Mouse (Mus musculus) cortical plate, adult 2 months (tissue): Measurements from ENCODE around the gene Sult1d1. TPM values are rescaled to one million over a fixed set of nuclear protein-coding genes. Genes with fewer than 3 reads are reported as not detected.
"Not testable (repeated sequence)": the region's sequence is repeated elsewhere in the genome, so short reads cannot be mapped to it uniquely, and the experiment has no call there.

ENCODE experiments used
- H3K27ac ChIP-seq: fragments of 200-500 bp; 2 replicates; pipeline ENCODE4 v1.5.1; 2012; ENCODE audit warnings: low read length, control low read depth, inconsistent platforms; ENCODE audit not compliant: insufficient read depth
- H3K4me1 ChIP-seq: fragments of 200-500 bp; 2 replicates; pipeline ENCODE4 v1.6.1; 2011; ENCODE audit warnings: low read length; ENCODE audit not compliant: control insufficient read depth, insufficient read depth
- H3K4me3 ChIP-seq: fragments of 200-500 bp; 2 replicates; pipeline ENCODE4 v1.5.1; 2011; ENCODE audit warnings: mild to moderate bottlenecking, low read length, control low read depth; ENCODE audit not compliant: insufficient read depth
- CTCF ChIP-seq: fragments of 200-500 bp; IDR thresholded peaks from 2 replicates; pipeline ENCODE4 v1.5.1; 2011; ENCODE audit warnings: mild to moderate bottlenecking, control low read depth, low read length; ENCODE audit not compliant: insufficient read depth; ENCODE audit errors: extremely low read depth
- POLR2A ChIP-seq: fragments of 200-500 bp; IDR thresholded peaks from 2 replicates; pipeline ENCODE4 v1.6.1; 2011; ENCODE audit warnings: mild to moderate bottlenecking, low read length, control low read depth; ENCODE audit not compliant: insufficient read depth; ENCODE audit errors: extremely low read depth
- polyA plus RNA-seq: library from polyadenylated mRNA; depleted of rRNA; stranded (reverse); fragments of >200 nt; gene quantifications from 2 replicates; pipeline ENCODE4 v1.2.3, GENCODE M21; 2012; rRNA removed

Gene Sult1d1
- polyA plus RNA-seq, 1 experiment: not detected

GRCm38 (mm10) chr5:87567306-87567705 is 1.5 kb downstream of the Sult1d1 start:
- Histone ChIP-seq H3K4me3 (no peak overlapping the region), H3K4me1 (no peaks in the 10 kb centered on the region), H3K27ac (no peak overlapping the region)
- TF ChIP-seq CTCF (no peak), POLR2A (no peak)

GRCm38 (mm10) chr5:87562966-87563365 is 5.9 kb downstream of the Sult1d1 start:
- no peak overlapping the region for H3K27ac ChIP-seq
- TF ChIP-seq CTCF (no peak), POLR2A (no peak)
- no peak overlapping the region for H3K4me3 ChIP-seq
- no peaks in the 10 kb centered on the region for H3K4me1 ChIP-seq

- H3K4me3 ChIP-seq: no peak overlapping the region
- TF ChIP-seq POLR2A (no peak), CTCF (no peak)
- H3K27ac ChIP-seq: no peak overlapping the region
- no peaks in the 10 kb centered on the region for H3K4me1 ChIP-seq
Measured at GRCm38 (mm10) chr5:87562526-87562925, 6.3 kb downstream of the Sult1d1 start.

- no peaks in the 10 kb centered on the region for H3K4me1 ChIP-seq
- no peak overlapping the region for H3K4me3 ChIP-seq
- H3K27ac ChIP-seq: no peak overlapping the region
- no peak for TF ChIP-seq POLR2A
- no peak for TF ChIP-seq CTCF
Measured at GRCm38 (mm10) chr5:87560145-87560544, 8.7 kb downstream of the Sult1d1 start.

GRCm38 (mm10) chr5:87550935-87551334 is 17.9 kb downstream of the Sult1d1 start:
- no peak overlapping the region for H3K4me3 ChIP-seq
- TF ChIP-seq POLR2A (no peak), CTCF (no peak)
- no peaks in the 10 kb centered on the region for H3K4me1 ChIP-seq
- no peak overlapping the region for H3K27ac ChIP-seq

GRCm38 (mm10) chr5:87538111-87538510 is 30.7 kb downstream of the Sult1d1 start, which contains the start of gene Sult1b1:
TSS of gene Sult1b1 (minus strand) at chr5:87538195.
- no peak within 1 kb of the TSS for H3K4me3 ChIP-seq
- TF ChIP-seq CTCF: no peak
- TF ChIP-seq POLR2A: no peak

GRCm38 (mm10) chr5:87535994-87536644 is 32.7 kb downstream of the Sult1d1 start:
- no peak for TF ChIP-seq POLR2A
- TF ChIP-seq CTCF: no peak
- Histone ChIP-seq H3K27ac (no peak overlapping the region), H3K4me3 (no peak overlapping the region), H3K4me1 (no peaks in the 10 kb centered on the region)

More at GRCm38 (mm10) chr5:87538111-87538510, 30.7 kb downstream of the Sult1d1 start, which contains the start of gene Sult1b1:
- Histone ChIP-seq H3K4me1 (no peaks in the 10 kb centered on the region), H3K27ac (no peak within 1 kb of the TSS)

GRCm38 (mm10) chr5:87532288-87532687 is 36.5 kb downstream of the Sult1d1 start:
- no peaks in the 10 kb centered on the region for H3K4me1 ChIP-seq
- no peak for TF ChIP-seq POLR2A
- TF ChIP-seq CTCF: no peak
- no peak overlapping the region for H3K4me3 ChIP-seq
- no peak overlapping the region for H3K27ac ChIP-seq

GRCm38 (mm10) chr5:87523561-87523960 is 45.3 kb downstream of the Sult1d1 start:
- not testable (repeated sequence) for H3K4me3 ChIP-seq, H3K27ac ChIP-seq, H3K4me1 ChIP-seq

- Histone ChIP-seq H3K4me1 (no peaks in the 10 kb centered on the region), H3K27ac (no peak overlapping the region), H3K4me3 (no peak overlapping the region)
- TF ChIP-seq CTCF: no peak
- TF ChIP-seq POLR2A: no peak
Measured at GRCm38 (mm10) chr5:87505776-87506458, 62.9 kb downstream of the Sult1d1 start.

Other genes with a start within 250 kb of the Sult1d1 start
- not detected in 2 replicates for gene Ugt2a3, start 231.8 kb downstream of the Sult1d1 start, polyA plus RNA-seq
- gene Ugt2b38, start 144.8 kb downstream of the Sult1d1 start, polyA plus RNA-seq: not detected in 2 replicates
- gene Ugt2a2, start 86.8 kb downstream of the Sult1d1 start, polyA plus RNA-seq: not detected in 2 replicates
- gene Gm43638, start 82.2 kb downstream of the Sult1d1 start, polyA plus RNA-seq: not detected in 2 replicates
- gene Ugt2a1, start 78.2 kb downstream of the Sult1d1 start, polyA plus RNA-seq: not detected in 2 replicates
- gene Sult1b1, start 30.8 kb downstream of the Sult1d1 start, polyA plus RNA-seq: not detected in 2 replicates
- gene Sult1e1, start 22.6 kb upstream of the Sult1d1 start, polyA plus RNA-seq: not detected in 2 replicates
- not detected in 2 replicates for gene Csn1s1, start 97.2 kb upstream of the Sult1d1 start, polyA plus RNA-seq
- gene Csn2, start 130.6 kb upstream of the Sult1d1 start, polyA plus RNA-seq: not detected in 2 replicates
- not detected in 2 replicates for gene Csn1s2a, start 205.5 kb upstream of the Sult1d1 start, polyA plus RNA-seq
- not detected in 2 replicates for gene Csn1s2b, start 239.1 kb upstream of the Sult1d1 start, polyA plus RNA-seq